Mouse (Mus musculus): Measurements from ENCODE around the gene Aqp5. TPM values are rescaled to one million over a fixed set of nuclear protein-coding genes. Genes with fewer than 3 reads are reported as not detected.

The Aqp5 gene
- polyA plus RNA-seq, 1 experiment from 2014 or later, result 1.1 TPM

DNA sequence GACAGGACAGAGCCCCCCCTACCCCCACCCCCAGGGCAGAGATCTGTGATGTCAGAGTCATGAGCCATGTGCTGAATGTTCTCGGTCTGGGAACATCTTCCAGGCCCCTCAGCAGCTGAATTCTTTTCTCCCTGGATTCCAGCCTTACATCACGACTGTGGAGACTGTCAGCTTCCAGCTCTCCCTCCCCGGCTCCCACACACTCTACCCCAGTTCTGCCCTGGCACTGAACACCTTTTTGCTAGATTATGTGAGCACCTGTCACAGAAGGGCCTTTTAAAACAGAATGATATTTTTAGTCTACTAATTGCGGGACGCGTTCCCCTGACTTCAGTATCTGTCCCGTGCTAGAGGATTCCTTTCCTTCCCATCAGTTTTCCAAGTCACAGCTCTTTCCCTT, 21.0 kb downstream of the Aqp5 start:
- Histone ChIP-seq H3K4me3 (ENCODE audit: low read depth, low read length) (no peak overlapping the region), H3K9ac (ENCODE audit: low read depth, low read length) (no peak overlapping the region; the same call in 1 of the 2 replicates), H3K4me2 (ENCODE audit: low read length) (no peak overlapping the region), H3K9me3 (replicated peaks; ENCODE audit: control insufficient read depth, low read length, poor library complexity, severe bottlenecking) (no peaks in the 10 kb centered on the region), H3K27ac (ENCODE audit: low read length) (no peak overlapping the region), H3K27me3 (ENCODE audit: control insufficient read depth, insufficient read depth, low read depth, low read length) (no peaks in the 10 kb centered on the region; the same call in 1 of the 2 replicates), H3K4me1 (ENCODE audit: control insufficient read depth, insufficient read depth, low read length) (peaks cover 27% of the 10 kb centered on the region), H3K36me3 (ENCODE audit: control insufficient read depth, insufficient read depth, low read length) (no peaks in the 10 kb centered on the region)
- WGBS, result 62% methylated on average over 7 of the region's 7 CpGs
- no peak for ATAC-seq

DNA sequence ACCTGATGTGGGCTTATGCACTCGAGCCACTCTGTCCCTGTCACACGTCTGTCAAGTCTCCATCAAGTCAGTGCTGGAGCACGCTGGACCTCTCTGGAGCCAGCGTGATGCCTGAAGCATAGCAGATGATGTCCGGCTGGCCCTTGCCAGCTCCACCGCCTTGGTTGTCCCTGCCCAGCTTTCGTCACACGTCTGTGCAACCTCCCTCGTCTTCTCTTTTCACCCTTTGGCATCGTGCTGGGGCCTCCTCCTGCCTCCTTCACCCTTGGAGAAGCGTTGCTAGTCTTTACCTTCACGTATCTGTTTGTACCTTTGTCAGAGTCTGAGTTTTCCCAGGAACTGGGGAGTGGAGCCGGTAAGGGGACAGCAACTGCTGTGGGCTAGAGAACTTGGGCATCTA, 23.7 kb downstream of the Aqp5 start:
- Histone ChIP-seq H3K4me1 (ENCODE audit: control insufficient read depth, insufficient read depth, low read length) (peaks cover 21% of the 10 kb centered on the region), H3K9ac (ENCODE audit: low read depth, low read length) (no peak overlapping the region), H3K4me2 (ENCODE audit: low read length) (no peak overlapping the region), H3K4me3 (ENCODE audit: low read depth, low read length) (no peak overlapping the region), H3K27ac (ENCODE audit: low read length) (peak overlapping the region; percentile 11; the same call in 1 of the 2 replicates), H3K9me3 (replicated peaks; ENCODE audit: control insufficient read depth, low read length, poor library complexity, severe bottlenecking) (no peaks in the 10 kb centered on the region), H3K27me3 (ENCODE audit: control insufficient read depth, insufficient read depth, low read depth, low read length) (no peaks in the 10 kb centered on the region), H3K36me3 (ENCODE audit: control insufficient read depth, insufficient read depth, low read length) (no peaks in the 10 kb centered on the region)
- no peak for ATAC-seq
- 72% methylated on average over 13 of the region's 13 CpGs for WGBS

DNA sequence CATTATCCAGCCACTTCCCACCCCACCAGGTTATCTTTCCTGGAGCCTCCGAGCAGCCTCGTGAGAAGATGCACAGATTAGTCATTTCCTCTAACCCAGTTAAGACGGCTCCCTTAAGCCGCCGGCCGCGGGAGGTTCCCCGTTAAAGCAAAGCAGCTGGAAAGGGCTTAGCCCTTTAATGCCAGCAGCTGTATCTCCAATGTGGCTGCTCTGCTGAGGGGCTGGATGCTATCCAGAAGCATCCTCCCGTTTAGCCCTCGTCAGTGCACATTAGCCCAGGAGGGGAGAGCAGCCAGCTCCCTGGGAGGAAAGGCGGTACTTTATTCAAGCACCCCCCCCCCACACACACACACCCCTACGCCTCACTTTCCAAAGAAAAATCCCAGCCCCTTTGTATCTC, 24.2 kb downstream of the Aqp5 start:
- ATAC-seq, result no peak
- no peaks in the 10 kb centered on the region for H3K27me3 ChIP-seq (ENCODE audit: control insufficient read depth, insufficient read depth, low read depth, low read length)
- peaks cover 21% of the 10 kb centered on the region for H3K4me1 ChIP-seq (ENCODE audit: control insufficient read depth, insufficient read depth, low read length)
- no peak overlapping the region for H3K4me3 ChIP-seq (ENCODE audit: low read depth, low read length)
- no peaks in the 10 kb centered on the region for H3K9me3 ChIP-seq (replicated peaks; ENCODE audit: control insufficient read depth, low read length, poor library complexity, severe bottlenecking)
- H3K4me2 ChIP-seq (ENCODE audit: low read length), result peak overlapping the region; percentile 30
- WGBS, result 3% methylated on average over 12 of the region's 12 CpGs
- no peak overlapping the region for H3K9ac ChIP-seq (ENCODE audit: low read depth, low read length)
- peak overlapping the region; percentile 4; the same call in 1 of the 2 replicates for H3K27ac ChIP-seq (ENCODE audit: low read length)
- no peaks in the 10 kb centered on the region for H3K36me3 ChIP-seq (ENCODE audit: control insufficient read depth, insufficient read depth, low read length)

DNA sequence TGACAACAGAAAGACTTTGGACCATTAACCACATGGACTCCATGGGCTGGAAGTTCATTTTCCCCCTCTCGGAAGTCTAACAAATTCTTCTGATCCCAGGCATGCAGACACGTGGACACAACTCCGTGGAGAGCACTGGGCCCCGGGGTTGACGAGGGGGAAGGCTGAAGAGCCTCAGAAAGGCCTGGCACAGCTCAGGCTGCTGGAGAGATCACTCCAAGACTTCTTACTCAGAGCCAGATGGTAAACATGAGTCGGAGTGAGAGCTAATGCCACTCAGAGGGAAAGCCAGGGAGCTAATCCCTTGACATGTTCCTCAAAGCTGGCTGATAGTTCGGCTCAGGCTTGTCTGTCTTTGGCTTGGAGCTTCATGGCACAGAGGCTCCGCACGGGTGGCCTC, 24.7 kb downstream of the Aqp5 start:
- H3K27ac ChIP-seq (ENCODE audit: low read length), result peak overlapping the region; percentile 53
- H3K9ac ChIP-seq (ENCODE audit: low read depth, low read length), result no peak overlapping the region
- no peak for ATAC-seq
- H3K4me1 ChIP-seq (ENCODE audit: control insufficient read depth, insufficient read depth, low read length), result peaks cover 21% of the 10 kb centered on the region
- H3K9me3 ChIP-seq (replicated peaks; ENCODE audit: control insufficient read depth, low read length, poor library complexity, severe bottlenecking), result no peaks in the 10 kb centered on the region
- no peak overlapping the region for H3K4me2 ChIP-seq (ENCODE audit: low read length)
- no peak overlapping the region for H3K4me3 ChIP-seq (ENCODE audit: low read depth, low read length)
- H3K27me3 ChIP-seq (ENCODE audit: control insufficient read depth, insufficient read depth, low read depth, low read length), result no peaks in the 10 kb centered on the region
- 38% methylated on average over 9 of the region's 9 CpGs for WGBS
- no peaks in the 10 kb centered on the region for H3K36me3 ChIP-seq (ENCODE audit: control insufficient read depth, insufficient read depth, low read length)

DNA sequence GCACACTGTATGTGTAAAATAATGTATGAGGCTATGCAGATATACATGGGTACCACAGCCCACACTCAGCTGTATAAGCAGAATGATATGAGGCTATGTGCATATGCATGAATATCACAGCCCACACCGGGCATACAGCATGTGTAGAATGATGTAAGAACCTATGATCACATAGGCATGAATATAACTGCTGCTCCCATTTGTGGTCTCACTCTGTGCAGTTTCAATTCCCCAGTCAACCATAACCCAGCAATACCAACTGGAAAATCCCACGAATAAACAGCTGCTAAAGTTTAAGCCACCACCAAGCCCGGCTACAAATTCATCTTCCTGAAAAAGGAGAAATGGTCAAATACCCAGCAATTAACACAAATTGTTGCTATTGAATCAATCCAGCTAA, 28.0 kb downstream of the Aqp5 start:
- Histone ChIP-seq H3K36me3 (ENCODE audit: control insufficient read depth, insufficient read depth, low read length) (no peaks in the 10 kb centered on the region), H3K9me3 (replicated peaks; ENCODE audit: control insufficient read depth, low read length, poor library complexity, severe bottlenecking) (no peaks in the 10 kb centered on the region), H3K27me3 (ENCODE audit: control insufficient read depth, insufficient read depth, low read depth, low read length) (no peaks in the 10 kb centered on the region), H3K27ac (ENCODE audit: low read length) (no peak overlapping the region), H3K4me2 (ENCODE audit: low read length) (no peak overlapping the region), H3K9ac (ENCODE audit: low read depth, low read length) (no peak overlapping the region), H3K4me3 (ENCODE audit: low read depth, low read length) (no peak overlapping the region), H3K4me1 (ENCODE audit: control insufficient read depth, insufficient read depth, low read length) (peaks cover 13% of the 10 kb centered on the region)
- WGBS, result 90% methylated on average over 3 of the region's 3 CpGs
- no peak for ATAC-seq

DNA sequence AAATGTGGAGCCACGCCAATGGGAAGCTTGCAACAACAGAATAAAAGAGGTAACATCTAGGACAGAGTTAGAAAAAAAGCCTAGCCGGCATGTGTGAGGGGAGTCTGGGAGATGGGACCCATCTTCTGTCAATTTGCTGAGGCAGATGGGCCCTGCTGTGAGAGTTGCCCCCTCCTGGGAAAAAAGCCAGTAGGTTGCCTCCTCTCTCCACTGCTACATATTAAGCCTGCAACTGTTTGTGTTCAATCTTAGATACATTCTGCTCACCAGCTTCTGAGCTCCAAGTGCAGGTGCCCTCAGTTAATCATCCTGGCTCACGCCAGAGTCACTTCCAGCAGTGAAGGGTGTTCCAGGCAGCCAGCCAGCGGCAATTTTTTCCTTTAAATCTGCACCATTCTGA, 29.2 kb downstream of the Aqp5 start:
- Histone ChIP-seq H3K9ac (ENCODE audit: low read depth, low read length) (no peak overlapping the region), H3K9me3 (replicated peaks; ENCODE audit: control insufficient read depth, low read length, poor library complexity, severe bottlenecking) (no peaks in the 10 kb centered on the region), H3K4me1 (ENCODE audit: control insufficient read depth, insufficient read depth, low read length) (peaks cover 7% of the 10 kb centered on the region; the same call in 1 of the 2 replicates), H3K27ac (ENCODE audit: low read length) (no peak overlapping the region), H3K4me3 (ENCODE audit: low read depth, low read length) (no peak overlapping the region), H3K4me2 (ENCODE audit: low read length) (no peak overlapping the region), H3K36me3 (ENCODE audit: control insufficient read depth, insufficient read depth, low read length) (no peaks in the 10 kb centered on the region), H3K27me3 (ENCODE audit: control insufficient read depth, insufficient read depth, low read depth, low read length) (no peaks in the 10 kb centered on the region)
- 72% methylated on average over 4 of the region's 4 CpGs for WGBS
- no peak for ATAC-seq

DNA sequence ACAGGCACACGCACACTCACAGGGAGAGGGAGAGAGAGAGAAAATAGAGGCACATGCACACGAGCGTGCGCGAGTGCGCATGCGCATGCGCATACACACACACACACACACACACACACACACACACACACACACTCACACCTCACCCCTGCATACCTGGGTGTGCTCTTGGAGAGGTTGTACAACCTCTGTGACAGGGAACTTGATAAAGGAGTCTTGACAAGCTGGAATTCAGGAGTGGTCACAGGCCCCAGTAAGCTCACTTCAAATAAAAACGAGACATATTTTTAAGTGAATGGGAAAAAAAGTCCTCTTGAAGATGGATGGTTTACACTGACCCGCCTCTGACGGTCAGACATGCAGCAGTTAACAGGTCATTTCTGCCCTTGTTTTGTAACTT, 31.5 kb downstream of the Aqp5 start:
- no peak overlapping the region for H3K4me3 ChIP-seq (ENCODE audit: low read depth, low read length)
- no peak for ATAC-seq

DNA sequence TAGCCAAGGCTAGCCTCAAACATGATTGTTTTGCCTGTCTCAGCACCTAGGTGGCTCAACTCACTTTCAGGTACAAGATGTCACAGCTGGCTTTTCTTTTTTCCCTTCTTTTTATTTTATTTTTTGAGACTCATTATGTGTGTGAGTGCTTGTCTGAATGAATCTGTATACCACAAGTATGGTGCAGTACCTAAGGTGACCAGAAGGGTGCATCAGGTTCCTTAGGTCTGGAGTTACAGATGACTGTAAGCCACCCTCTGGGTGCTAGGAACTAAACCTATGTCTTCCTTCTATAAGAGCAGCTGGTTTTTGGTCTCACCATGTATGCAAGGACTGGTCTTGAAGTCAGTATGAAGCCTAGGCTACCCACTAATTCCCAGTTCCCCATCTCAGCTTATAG, 41.0 kb downstream of the Aqp5 start:
- 0 out of 2 replicates have a peak, but pooled peaks cover 2% of the 10 kb centered on the region for H3K4me1 ChIP-seq (ENCODE audit: control insufficient read depth, insufficient read depth, low read length)
- no peak for ATAC-seq
- no peak overlapping the region for H3K9ac ChIP-seq (ENCODE audit: low read depth, low read length)
- no peak overlapping the region for H3K27ac ChIP-seq (ENCODE audit: low read length)
- H3K4me2 ChIP-seq (ENCODE audit: low read length), result no peak overlapping the region
- no peak overlapping the region for H3K4me3 ChIP-seq (ENCODE audit: low read depth, low read length)
- no peaks in the 10 kb centered on the region for H3K27me3 ChIP-seq (ENCODE audit: control insufficient read depth, insufficient read depth, low read depth, low read length)
- peaks cover 7% of the 10 kb centered on the region for H3K36me3 ChIP-seq (ENCODE audit: control insufficient read depth, insufficient read depth, low read length)
- H3K9me3 ChIP-seq (replicated peaks; ENCODE audit: control insufficient read depth, low read length, poor library complexity, severe bottlenecking), result no peaks in the 10 kb centered on the region

More for the DNA sequence above, 31.5 kb downstream of the Aqp5 start:
- peaks cover 6% of the 10 kb centered on the region; the same call in 1 of the 2 replicates for H3K36me3 ChIP-seq (ENCODE audit: control insufficient read depth, insufficient read depth, low read length)
- H3K9me3 ChIP-seq (replicated peaks; ENCODE audit: control insufficient read depth, low read length, poor library complexity, severe bottlenecking), result no peaks in the 10 kb centered on the region
- H3K27me3 ChIP-seq (ENCODE audit: control insufficient read depth, insufficient read depth, low read depth, low read length), result no peaks in the 10 kb centered on the region
- WGBS, result 96% methylated on average over 11 of the region's 11 CpGs
- no peak overlapping the region for H3K9ac ChIP-seq (ENCODE audit: low read depth, low read length)
- no peak overlapping the region for H3K4me2 ChIP-seq (ENCODE audit: low read length)
- no peak overlapping the region for H3K27ac ChIP-seq (ENCODE audit: low read length)
- no peaks in the 10 kb centered on the region for H3K4me1 ChIP-seq (ENCODE audit: control insufficient read depth, insufficient read depth, low read length)

DNA sequence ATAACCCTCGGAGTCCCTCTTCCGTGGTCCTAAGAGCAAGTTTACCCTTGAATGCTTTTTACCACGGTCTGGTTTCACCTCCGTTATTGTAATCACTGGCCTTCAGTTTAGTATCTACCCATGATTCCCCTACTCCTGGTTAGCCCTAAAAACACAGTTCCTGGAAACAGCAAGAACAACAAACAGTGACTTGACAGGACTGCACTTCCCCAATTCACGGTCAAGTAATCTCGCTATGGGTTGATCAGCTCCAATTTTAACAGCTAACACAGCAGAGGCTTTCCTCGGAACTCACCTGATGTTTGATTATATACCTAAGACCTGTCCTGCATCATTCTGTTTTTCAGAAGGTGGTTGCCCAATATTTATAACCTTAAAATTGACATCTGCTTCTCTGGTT, 44.1 kb downstream of the Aqp5 start:
- 95% methylated on average over 7 of the region's 7 CpGs for WGBS
- Histone ChIP-seq H3K36me3 (ENCODE audit: control insufficient read depth, insufficient read depth, low read length) (peaks cover 5% of the 10 kb centered on the region), H3K27ac (ENCODE audit: low read length) (no peak overlapping the region), H3K9ac (ENCODE audit: low read depth, low read length) (no peak overlapping the region), H3K4me1 (ENCODE audit: control insufficient read depth, insufficient read depth, low read length) (peaks cover 15% of the 10 kb centered on the region), H3K4me3 (ENCODE audit: low read depth, low read length) (no peak overlapping the region), H3K4me2 (ENCODE audit: low read length) (no peak overlapping the region), H3K27me3 (ENCODE audit: control insufficient read depth, insufficient read depth, low read depth, low read length) (no peaks in the 10 kb centered on the region), H3K9me3 (replicated peaks; ENCODE audit: control insufficient read depth, low read length, poor library complexity, severe bottlenecking) (no peaks in the 10 kb centered on the region)
- no peak for ATAC-seq
